Mouse (Mus musculus): ENCODE measurements around the gene Fancl.

Fancl gene

GRCm38 (mm10) chr11:26495951-26496350, 110.0 kb downstream of the Fancl start:
- no peak for DNase-seq

DNA sequence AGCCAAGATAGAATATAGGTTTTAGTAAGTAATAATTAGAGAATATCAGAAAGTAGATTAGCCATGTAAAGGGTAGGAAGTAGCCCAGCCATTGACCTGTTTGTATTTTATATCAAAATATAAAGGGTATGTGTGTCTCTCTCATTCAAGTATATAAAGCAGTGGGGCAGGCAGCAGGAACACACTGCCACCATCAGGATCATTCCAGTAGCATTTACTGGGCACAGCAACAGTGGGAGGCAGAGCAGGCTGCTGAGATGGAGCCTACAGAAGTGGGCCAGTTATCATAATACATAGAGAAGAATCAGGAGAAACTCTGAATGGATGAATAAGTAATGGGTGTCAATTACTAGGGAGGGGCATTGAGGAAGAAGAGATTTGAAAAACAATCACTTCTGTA, 127.7 kb downstream of the Fancl start:
- no peak for DNase-seq

DNA sequence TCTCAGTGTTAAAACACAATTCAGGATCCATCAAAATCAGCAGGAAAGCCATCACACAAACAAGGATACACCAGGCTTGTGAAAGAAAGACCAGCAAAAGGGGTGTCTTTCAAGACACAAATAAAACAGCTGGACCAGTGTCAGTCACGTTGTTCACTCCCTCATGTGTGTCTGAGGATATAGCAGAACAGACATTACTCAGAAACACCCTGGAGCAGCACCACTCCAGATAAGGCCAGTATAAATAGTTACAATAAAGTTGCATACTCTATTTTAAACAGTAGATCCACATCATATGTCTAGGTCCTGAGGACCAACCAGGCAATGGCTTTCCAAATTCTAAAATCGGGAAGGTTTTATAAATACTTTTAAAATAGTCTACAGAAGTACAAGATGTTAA, 130.2 kb downstream of the Fancl start:
- no peak for DNase-seq

GRCm38 (mm10) chr11:26518991-26519390, 133.1 kb downstream of the Fancl start:
- DNase-seq = peak; percentile 16

All from liver (tissue).